Mouse (Mus musculus) urinary bladder, postnatal 10 days (tissue): ENCODE data around the gene Pip4k2c.
"Not testable (repeated sequence)": the region's sequence is repeated elsewhere in the genome, so short reads cannot be mapped to it uniquely, and the experiment has no call there.

Experiments used
- DNase-seq: peaks from one replicate; pipeline ENCODE4 v3.0.0; 2022; ENCODE audit warnings: low spot score

The Pip4k2c gene

DNA sequence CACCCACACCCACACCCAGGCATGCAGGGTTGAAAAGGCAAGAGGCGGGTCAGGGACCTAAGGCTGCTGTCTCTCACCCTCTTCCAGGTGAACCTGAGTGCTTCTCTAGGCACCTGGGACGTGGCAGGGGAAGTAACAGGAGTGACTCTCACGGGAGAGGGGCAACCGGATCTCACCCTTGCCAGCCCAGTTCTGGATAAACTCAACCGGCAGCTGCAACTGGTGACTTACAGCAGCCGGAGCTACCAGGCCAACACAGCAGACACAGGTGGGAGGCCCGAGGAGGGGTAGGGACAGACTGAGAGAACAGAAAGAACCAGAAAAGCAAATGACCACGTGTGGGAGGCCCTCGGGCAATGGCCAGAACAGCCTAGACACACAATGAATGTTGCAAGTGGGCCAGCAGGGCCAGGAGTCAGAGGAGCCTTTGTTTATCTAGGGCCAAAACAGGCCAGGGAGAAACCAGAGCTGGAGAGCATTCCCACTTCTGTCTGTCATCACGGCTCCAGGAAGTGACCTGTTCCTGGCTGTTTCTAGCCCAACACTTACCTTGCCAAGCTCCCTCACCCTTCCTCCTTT is 43.7 kb downstream of the Pip4k2c start:
- DNase-seq, result no peak

DNA sequence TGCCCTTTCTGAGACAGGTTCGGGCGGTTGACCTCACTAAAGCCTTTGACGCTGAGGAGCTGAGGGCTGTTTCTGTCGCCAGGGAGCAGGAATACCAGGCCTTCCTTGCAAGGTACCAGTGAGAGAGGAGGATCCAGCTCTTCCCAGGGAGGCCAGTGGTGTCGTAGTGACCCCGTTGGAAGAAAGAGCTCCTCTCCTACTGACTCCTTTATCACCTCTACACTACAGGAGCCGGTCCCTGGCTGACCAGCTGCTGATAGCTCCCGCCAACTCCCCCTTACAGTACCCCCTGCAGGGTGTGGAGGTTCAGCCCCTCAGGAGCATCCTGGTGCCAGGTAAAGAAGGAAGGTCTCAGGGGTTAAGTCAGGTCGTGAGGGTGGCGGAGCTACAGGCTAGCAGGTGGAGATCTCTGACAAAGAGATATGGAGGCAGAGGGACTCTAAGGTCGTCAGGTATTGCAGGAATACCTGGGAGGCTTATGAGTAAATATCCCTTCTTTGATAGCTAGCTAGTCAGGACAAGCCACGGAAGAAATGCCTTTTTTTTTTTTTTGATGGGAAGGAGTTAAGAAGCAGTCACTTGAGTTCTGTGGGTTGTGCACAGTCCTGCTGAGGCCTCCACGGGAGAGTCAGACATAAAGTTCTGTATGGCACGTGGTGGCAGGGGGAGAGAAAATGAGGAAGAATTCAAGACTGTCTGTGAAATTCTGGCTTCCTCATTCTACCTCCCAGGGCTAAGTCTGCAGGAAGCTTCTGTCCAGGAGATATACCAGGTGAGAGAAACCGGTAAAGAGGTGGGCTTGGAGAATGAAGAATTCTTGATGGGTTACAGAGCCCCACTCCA is 44.4 kb downstream of the Pip4k2c start:
- DNase-seq, result no peak

DNA sequence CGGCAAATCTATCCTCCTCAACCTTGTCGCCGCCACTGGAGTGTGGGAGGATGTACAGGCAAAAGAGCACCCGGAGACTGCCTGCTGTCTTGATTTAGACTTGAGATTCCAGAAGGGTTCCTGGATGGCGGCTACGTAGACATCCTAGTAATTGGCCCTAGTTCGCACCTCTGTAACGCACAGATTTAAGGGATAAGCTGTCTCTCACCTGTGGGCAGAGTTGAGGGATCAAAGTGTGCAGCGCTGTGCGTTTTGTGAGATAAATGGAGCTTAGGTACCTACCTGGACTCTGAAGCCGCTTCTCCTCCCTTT is 45.0 kb downstream of the Pip4k2c start:
- DNase-seq, result no peak

DNA sequence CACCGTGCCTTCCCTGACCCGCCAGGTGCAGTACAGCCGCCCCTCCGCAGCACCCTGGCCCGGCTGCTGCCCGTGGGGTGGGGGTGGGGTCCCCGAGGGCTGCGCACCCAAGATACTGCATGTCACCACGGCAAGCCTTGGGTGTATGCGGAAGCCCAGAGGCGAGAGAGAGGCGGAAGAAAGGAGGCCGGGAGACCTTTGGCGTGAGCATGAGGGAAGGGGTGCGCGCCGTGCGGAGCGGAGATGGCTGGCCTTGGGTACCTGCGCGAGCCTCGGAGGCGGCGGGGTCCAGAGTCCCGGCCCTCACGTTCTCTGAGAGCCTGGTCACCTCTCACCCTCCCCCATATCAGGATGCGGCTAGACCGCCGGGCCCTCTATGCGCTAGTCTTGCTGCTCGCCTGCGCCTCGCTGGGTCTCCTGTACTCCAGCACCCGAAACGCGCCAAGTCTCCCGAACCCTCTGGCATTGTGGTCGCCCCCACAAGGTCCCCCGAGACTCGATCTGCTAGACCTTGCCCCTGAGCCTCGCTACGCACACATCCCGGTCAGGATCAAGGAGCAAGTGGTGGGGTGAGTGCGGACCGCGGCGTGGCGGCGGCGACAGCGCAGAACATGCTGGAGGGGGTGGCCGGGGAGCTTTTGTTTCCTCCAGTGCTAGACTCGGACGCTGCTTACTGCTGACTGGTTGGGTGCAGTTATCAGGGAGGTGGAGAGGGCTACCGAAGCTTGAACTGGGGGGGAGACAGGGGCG is 45.6 kb downstream of the Pip4k2c start:
- DNase-seq, result no peak

DNA sequence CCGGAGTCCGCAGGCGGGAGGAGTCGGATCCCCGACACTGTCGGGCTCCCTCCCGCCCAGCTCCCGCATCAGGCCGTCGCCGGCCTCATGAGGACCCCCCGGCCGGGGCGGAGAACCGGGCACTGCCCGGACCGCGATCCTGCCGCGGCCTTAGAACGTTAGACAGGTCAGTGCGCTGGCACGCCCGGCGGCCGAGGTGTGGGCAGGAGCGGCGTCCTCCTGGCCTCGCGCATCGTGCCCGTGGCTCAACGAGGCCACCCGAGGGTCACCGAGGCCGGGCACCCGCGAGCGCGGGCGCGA is 46.1 kb downstream of the Pip4k2c start:
- DNase-seq, result no peak

DNA sequence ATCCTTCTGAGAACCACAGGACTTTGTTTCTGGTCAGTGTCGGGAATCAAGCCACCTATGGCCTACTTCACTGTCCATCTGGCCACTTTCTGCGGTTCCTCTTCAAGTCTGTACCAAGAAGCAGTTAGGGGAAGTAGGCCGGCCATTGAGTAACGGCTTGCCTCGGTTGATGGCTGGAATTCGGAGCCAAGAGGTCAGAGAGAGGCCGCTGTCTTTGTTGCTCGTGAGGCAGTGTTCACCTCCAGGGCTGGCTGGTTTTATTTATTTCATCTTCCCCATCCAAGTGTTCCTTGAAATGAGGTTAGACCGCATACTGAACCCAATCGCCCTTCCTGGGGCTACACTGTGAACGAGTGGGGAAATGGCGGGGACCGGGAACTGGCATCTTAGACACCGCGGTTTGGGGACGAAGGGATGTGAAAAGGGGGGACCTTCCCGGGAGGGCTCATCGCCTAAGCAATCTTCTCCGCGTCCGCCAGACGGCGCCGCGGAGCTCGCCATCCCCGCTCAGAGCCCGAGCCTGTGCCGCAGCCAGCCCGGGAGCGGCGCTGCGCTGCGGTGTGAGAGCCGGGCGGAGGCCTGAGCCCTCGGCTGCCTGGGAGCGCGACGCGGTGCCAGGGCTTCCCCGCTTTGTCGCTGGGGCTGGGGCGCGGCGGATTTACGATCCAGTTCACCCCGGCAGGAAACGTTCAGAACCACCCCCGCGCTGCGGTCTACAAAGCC is 46.6 kb downstream of the Pip4k2c start, which contains the start of gene B4galnt1:
TSS of gene B4galnt1 (plus strand) at position 595 of the 723 bp plus-strand sequence.
- no peak for DNase-seq

DNA sequence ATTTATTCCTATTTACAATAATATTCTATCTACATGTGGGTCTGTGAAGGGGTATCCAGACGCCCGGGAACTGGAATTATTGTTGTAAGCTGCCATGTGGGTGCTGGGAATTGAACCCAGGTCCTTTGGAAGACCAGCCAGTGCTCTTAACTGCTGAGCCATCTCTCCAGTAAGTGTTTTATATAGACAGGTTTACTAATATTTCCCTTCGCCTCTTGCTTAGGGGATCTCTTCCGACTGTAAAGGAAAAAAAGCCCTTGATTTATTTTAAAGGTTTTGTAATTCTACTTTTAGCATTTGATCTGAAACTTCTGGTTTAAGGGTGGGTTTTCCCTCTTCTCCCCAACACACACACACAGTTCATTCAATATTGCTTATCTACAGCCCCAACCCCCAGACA is 47.2 kb downstream of the Pip4k2c start:
- no peak for DNase-seq

DNA sequence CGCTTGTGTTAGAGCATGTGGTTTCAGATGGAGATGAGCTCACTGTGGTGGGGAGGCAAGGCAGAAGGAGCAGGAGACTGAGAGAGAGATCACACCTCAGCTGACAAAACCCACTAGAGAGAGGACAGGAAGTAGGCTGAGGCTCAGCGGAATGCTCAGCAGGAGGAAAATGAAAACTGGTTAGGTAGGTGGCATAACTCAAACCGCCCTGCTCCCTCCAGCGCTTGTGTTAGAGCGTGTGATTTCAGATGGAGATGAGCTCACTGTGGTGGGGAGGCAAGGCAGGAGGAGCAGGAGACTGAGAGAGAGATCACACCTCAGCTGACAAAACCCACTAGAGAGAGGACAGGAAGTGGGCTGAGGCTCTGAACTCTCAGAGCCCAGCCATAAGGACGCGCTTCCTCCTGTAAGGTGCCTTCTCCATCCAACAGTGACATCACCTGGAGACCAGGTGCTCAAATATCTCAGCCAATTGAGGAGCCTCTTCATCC is 48.6 kb downstream of the Pip4k2c start:
- DNase-seq, result not testable (repeated sequence)

DNA sequence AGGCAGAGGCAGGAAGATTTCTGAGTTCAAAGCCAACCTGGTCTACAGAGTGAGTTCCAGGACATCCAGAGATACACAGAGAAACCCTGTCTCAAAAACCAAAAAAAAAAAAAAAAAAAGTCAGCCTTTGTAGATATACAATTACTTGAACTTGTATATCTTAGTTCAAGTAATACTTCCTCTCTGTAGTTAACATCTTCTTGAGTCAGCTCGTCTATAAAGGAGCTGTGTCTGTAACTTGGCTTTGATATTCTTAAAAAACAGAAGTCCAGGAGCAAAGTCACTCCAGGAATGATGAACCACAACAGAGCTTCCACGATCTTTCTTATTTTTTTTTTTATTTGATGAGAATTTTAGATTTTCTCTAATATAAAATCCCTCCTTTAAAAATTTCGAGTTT is 50.7 kb downstream of the Pip4k2c start:
- DNase-seq, result no peak

DNA sequence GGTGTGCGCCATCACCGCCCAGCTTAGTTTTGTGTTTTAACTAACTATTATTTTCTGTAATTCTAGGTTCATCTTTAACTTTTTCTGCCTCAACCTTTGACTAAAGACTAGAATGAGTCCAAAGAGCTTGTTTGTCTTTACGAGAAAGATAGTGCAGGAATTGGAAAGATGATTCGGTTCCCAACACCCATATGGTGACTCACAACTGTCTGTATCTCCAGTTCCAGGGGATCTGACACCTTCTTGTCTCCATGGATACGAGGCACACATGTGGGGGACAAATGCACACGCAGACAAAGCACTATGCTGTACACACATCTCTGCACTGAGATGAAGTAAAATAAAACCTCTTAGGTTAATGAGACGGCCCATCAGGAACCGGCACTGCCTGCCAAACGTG is 51.3 kb downstream of the Pip4k2c start:
- no peak for DNase-seq

DNA sequence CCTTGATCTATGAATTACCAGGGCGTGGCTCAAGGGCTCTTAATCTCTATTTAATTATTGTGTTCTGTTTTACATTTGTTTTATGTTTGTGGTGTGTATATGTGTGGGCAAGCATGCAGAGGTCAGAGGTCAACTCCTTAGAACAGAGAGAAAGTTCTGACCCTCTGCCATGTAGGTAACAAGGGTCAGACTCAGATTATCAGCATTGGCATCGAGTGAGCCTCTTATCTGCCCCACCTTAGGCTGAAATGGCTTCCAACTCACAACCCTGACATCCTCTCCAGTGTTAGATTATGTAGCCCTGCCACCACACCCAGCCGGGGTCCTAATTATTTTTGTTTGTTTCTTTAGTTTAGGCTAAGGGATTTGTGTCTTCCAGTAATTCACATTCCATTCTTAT is 52.9 kb downstream of the Pip4k2c start:
- no peak for DNase-seq

DNA sequence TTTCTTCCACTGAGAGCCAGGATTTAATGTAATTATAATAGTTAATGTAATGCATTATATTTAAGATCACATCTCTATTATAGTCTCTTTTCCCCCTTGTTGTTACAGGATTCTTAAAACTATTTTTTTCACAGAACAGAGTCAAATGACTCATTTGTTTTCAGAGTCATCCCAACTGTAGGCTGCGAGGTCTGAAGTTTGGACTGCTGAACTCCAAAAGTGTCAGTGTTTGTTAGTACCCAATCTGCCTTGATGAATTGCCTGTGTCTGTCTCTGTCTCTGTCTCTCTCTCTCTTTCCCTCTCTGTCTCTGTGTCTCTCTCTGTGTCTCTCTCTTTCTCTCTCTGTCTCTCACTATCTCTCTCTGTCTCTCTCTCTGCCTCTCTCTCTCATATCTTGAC is 54.9 kb downstream of the Pip4k2c start:
- no peak for DNase-seq

DNA sequence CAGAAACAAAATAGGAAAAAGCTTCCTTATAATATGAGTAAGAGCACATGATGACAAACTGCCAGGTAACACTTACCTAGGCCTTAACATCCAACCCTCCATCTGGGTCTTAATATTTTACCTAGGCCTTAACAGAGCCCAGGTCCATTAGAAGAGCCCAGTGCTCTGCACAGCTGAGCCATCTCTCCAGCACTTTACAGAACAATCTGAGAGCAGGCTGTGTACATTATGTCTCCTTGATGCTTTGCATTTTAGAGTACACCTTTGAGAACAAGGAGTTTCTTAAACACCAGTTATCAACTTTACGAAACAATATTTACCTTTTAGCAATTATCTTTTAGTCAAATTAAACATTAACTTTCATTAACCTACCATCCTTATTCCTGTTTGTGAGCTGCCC is 55.3 kb downstream of the Pip4k2c start:
- no peak for DNase-seq

DNA sequence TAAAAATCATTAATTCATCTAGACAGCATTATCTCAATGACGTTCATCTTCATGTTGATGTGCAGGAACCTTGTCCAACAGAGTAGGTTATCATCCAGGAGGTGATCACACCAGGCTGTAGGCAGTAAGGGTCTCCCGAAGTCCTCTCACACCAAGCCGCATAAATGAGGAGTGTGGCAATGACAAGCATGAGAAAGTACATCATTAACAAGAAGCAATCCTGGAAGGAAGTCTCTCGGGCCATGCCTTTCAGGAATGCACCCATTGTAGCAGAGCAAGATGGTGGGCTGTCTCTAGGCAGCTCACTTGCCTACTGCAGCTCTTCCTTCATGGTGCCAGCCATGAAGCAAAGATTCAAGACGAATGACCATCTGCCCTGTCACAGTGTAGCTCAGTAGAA is 56.7 kb downstream of the Pip4k2c start:
- DNase-seq, result no peak

DNA sequence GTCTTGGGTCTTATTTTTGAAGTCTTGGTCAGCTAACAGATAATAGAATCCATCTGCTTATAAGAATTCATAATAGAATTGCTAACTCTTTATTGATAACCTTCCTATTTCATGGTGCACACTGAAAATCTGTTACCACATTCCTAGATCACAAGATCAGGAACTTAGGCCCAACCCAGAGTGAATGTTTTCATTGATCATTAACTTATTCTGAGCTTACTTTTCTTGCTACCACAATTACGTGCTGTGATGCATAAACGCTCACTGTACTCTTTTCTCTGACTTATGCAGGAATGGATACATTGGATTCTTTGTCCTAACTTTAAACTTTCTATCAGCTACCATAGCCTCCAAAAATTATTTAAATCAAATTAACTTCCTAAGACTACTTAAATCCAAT is 57.1 kb downstream of the Pip4k2c start:
- no peak for DNase-seq

DNA sequence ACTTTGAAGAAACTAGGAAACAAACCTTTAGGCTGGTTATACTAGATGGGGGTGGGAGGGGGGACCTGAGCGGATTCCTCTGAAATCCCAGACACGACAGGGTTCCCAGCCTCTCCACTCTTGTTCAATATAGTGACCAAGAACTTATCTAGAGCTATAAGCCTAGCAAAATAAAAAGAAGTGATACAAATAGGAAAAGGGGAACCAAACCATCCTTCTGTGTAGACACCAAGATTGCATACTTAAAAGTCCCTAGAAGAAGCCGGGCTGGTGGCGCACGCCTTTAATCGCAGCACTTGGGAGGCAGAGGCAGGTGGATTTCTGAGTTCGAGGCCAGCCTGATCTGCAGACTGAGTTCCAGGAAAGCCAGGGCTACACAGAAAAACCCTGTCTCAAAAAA is 58.1 kb downstream of the Pip4k2c start:
- no peak for DNase-seq

DNA sequence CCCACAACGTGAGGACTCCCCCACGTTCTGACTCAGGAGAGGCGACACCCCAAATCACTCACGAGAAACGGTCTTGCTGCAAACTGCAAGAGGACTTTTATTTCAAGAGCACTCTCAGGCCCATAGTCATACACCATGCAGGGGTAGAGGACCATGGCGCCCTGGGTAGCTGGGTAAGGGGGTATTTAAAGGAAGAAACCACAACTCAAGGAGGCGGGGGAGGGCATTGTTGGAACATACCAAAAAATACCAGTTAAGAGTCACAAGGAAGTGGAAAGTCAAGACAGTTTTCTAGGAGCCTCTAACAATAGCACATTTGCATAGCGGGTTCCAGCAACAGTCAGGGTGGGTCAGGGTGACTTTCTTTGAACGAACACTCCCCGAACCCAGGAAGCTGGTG is 58.8 kb downstream of the Pip4k2c start:
- DNase-seq, result not testable (repeated sequence)

DNA sequence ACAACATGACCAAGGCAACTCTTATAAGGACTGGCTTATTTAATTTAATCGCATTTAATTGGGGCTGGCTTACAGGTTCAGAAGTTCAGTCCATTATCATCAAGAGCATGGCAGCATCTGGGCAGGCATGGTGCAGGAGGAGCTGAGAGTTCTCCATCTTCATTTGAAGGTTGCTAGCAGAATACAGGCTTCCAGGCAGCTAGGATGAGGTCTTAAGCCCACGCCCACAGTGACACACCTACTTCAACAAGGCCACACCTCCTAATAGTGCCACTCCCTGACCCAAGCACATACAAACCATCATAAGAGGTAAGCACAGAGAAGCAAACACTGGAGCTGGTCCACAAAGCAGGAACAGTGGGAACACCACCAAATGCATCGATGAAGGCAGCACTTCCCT is 60.2 kb downstream of the Pip4k2c start:
- not testable (repeated sequence) for DNase-seq

DNA sequence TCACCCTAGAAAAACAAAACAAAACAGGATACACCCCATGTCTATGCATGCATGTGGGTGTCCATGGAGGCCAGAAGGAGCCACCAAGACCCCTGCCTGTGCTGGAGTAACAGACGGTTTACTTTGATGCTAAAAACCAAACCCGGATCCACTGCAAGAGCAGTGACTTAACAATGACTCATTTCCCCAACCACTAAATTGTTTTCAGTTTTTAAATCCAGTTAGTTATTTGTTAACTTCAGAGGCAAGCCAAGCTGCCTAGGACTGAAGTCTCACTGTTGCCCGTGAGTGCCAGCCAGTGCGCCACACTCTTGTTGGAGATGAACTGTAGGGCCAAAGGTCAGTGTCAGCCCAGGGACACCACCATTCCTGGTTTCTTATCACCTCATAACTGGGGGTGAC is 60.9 kb downstream of the Pip4k2c start:
- no peak for DNase-seq

DNA sequence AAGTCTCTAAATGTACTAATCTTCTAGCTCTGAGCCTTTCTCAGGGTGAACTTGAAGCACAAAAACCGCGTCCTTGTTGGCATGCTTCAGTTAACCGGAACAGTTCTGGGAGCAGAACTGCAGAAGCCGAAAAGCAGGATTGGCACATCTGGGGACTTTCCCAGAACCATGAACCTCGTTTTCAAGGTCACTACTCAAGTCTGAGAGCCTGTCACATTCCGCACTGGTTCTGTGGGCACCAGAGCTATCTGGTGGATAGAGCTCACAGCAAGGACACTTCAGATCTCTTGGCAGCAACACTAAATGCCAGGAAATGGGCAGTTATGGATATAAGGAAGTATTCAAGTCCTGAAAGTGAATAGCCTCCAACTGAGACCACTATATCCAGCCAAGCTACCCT is 64.2 kb downstream of the Pip4k2c start:
- DNase-seq, result no peak
